Comparison of ENCODE assay signal across 8 mouse cellular contexts in genomic region chr14:47472359-47472742, GRCm38 (mm10). TPM values are rescaled to one million over a fixed set of nuclear protein-coding genes. Genes with fewer than 3 reads are reported as not detected.
DNase-seq lines count a peak whose midpoint lies in the region; ATAC-seq lines count a peak whose summit lies in the region.

No protein-coding gene starts in this region.

- no peaks in the 10 kb centered on the region for H3K36me3 ChIP-seq in hindbrain, embryonic 13.5 days

- peak; percentile 94 for DNase-seq in R1 (ENCODE audit: low read depth, low spot score)
- peak; percentile 97 to 99 for DNase-seq in cerebellum, postnatal 14 days
- peak; percentile 91 to 96 for DNase-seq in frontal cortex, postnatal 14 days (ENCODE audit: low spot score in 2 of 2)
- DNase-seq in layer of hippocampus, postnatal 14 days (ENCODE audit: low spot score in 2 of 2), result peak; percentile 97
- DNase-seq in lung, postnatal 10 days, result peak; percentile 95
- DNase-seq in ovary, postnatal 36 days (ENCODE audit: low spot score), result peak; percentile 97
- DNase-seq in thymus, postnatal 14 days, result peak; percentile 96

- peak overlapping the region; percentile 68 for H3K4me2 ChIP-seq in hindbrain, embryonic 13.5 days

- peak overlapping the region; percentile 93 for H3K27ac ChIP-seq in hindbrain, embryonic 13.5 days

- ATAC-seq in hindbrain, embryonic 13.5 days (ENCODE audit: low FRiP score), result peak; percentile 97

- H3K27me3 ChIP-seq in hindbrain, embryonic 13.5 days, result no peaks in the 10 kb centered on the region

- peaks cover 18% of the 10 kb centered on the region for H3K4me1 ChIP-seq in hindbrain, embryonic 13.5 days (replicated peaks)

- WGBS in hindbrain, embryonic 13.5 days, result under 1% methylated on average over 34 of the region's 40 CpGs

- H3K9ac ChIP-seq in hindbrain, embryonic 13.5 days, result peak overlapping the region; percentile 96

- no peaks in the 10 kb centered on the region for H3K9me3 ChIP-seq in hindbrain, embryonic 13.5 days

- H3K4me3 ChIP-seq in hindbrain, embryonic 13.5 days, result peak overlapping the region; percentile 97

RNA-seq across cellular contexts. Expression of gene Fbxo34, which starts 22.1 kb away (rescaled TPM):
- polyA plus RNA-seq in hindbrain, embryonic 13.5 days (2015; fragmentation: Nextera tagmentation; extraction: Ambion mirVana), result 25.2 and 26.3 TPM in 2 replicates
- total RNA-seq in layer of hippocampus, postnatal 14 days (2021), result 10 to 100 TPM; 72.5 to 87.0 TPM

RNA-seq across cellular contexts. Expression of gene Dlgap5, which starts 54.1 kb away (rescaled TPM):
- 10.6 and 11.6 TPM in 2 replicates for polyA plus RNA-seq in hindbrain, embryonic 13.5 days (2015; fragmentation: Nextera tagmentation; extraction: Ambion mirVana)
- 1 to 10 TPM; 1.6 to 1.7 TPM for total RNA-seq in layer of hippocampus, postnatal 14 days (2021)

Comparison
In these comparisons a context has a peak if more than half of its experiments do, and no peak if none do; other contexts are left out.
1. Peak in every context shown above with its lines: DNase-seq, ATAC-seq, H3K4me3 ChIP-seq and H3K27ac ChIP-seq.